In the genomic region with DNA sequence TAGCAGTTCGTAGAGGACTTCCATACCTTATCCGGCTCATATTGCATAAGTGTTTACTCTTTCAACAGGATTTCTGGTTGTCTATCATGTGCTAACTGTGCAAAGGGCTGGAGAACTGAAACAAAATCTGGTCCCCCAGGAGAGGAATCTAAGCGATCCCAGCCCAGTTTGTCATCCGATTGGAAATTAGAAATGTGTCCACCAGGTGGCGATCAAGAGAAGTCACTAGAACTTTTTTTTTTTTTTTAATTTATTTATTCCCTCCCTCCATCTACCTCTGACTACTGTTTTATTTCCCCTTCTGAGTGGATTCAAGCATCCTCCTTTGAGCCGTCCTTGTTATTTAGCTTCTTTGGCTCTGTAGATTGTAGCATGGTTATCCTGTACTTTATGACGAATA, we compare ENCODE assay signal across 8 mouse cellular contexts. TPM values are rescaled to one million over a fixed set of nuclear protein-coding genes. Genes with fewer than 3 reads are reported as not detected.
DNase-seq lines count a peak whose midpoint lies in the region; ATAC-seq and TF ChIP-seq lines count a peak whose summit lies in the region.

No protein-coding gene starts in this region.

- peak in 1 of 2 experiments; percentile 52 for DNase-seq in spleen, adult 2 months (ENCODE audit: low read depth in 1 of 2, low spot score in 2 of 2)
- DNase-seq in spleen, adult 12 weeks (ENCODE audit: low spot score), result no peak
- peak; percentile 90 for DNase-seq in adipocyte (ENCODE audit: low spot score)
- DNase-seq in embryo, embryonic 11.5 days (ENCODE audit: low read depth, low spot score), result peak; percentile 57
- peak; percentile 83 for DNase-seq in heart, postnatal 4 days
- peak; percentile 63 to 71 for DNase-seq in left cerebral cortex, postnatal 25 days (ENCODE audit: low spot score in 2 of 2)
- peak; percentile 77 for DNase-seq in retina, postnatal 1 day

- intact Hi-C loops in left cerebral cortex, postnatal 25 days (cut with DNase I), result no loop called here

- no peak overlapping the region for H3K4me3 ChIP-seq in spleen, adult 2 months (ENCODE audit: extremely low read depth, insufficient read depth, insufficient read length)

- TF ChIP-seq POLR2A in spleen, adult 2 months (IDR thresholded peaks at IDR 0.05; ENCODE audit: low read depth, low read length), result no peak

- no peak overlapping the region for H3K27ac ChIP-seq in spleen, adult 2 months (ENCODE audit: insufficient read depth, low read length)

- no peak for ATAC-seq in erythroid progenitor cell, adult 5-6 weeks (replicated peaks; ENCODE audit: low FRiP score, poor library complexity, severe bottlenecking)

- 29% methylated on average over 7 of the region's 7 CpGs for WGBS in spleen, adult 2 months

- 0 out of 2 replicates have a peak, but pooled peaks have one; percentile 4 for TF ChIP-seq CTCF in spleen, adult 2 months (IDR thresholded peaks at IDR 0.05; ENCODE audit: extremely low read depth, insufficient read depth, insufficient read length, insufficient replicate concordance)

- H3K36me3 ChIP-seq in spleen, adult 2 months (ENCODE audit: control insufficient read depth, insufficient read depth, low read length), result no peaks in the 10 kb centered on the region

- no peaks in the 10 kb centered on the region for H3K27me3 ChIP-seq in spleen, adult 2 months (ENCODE audit: control insufficient read depth, insufficient read depth, low read length)

- H3K4me1 ChIP-seq in spleen, adult 2 months (ENCODE audit: control insufficient read depth, insufficient read depth, insufficient read length), result no peaks in the 10 kb centered on the region

RNA-seq across cellular contexts. Expression of gene Phgdh, which starts 14.1 kb away (rescaled TPM):
- 53.1 and 70.7 TPM in 2 replicates for polyA plus RNA-seq in spleen, adult 2 months (2012; rRNA removed)
- total RNA-seq in heart, postnatal 4 days (2021), result 10 to 100 TPM; 11.2 to 13.9 TPM
- total RNA-seq in left cerebral cortex, postnatal 25 days (2021), result 10 to 100 TPM; 51.7 to 54.5 TPM
- 6.7 and 6.8 TPM in 2 replicates for total RNA-seq in erythroid progenitor cell, adult 5-6 weeks (2015; ENCODE audit: low replicate concordance)
- total RNA-seq in erythroid progenitor cell, adult 5-6 weeks (2017; ENCODE audit: low replicate concordance), result 6.7 and 17.9 TPM in 2 replicates

RNA-seq across cellular contexts. Expression of gene Zfp697, which starts 28.4 kb away (rescaled TPM):
- 0.68 and 0.96 TPM in 2 replicates for polyA plus RNA-seq in spleen, adult 2 months (2012; rRNA removed)
- 1 to 10 TPM; 9.4 to 9.8 TPM for total RNA-seq in heart, postnatal 4 days (2021)
- total RNA-seq in left cerebral cortex, postnatal 25 days (2021), result 10 to 100 TPM; 33.6 to 34.9 TPM
- total RNA-seq in erythroid progenitor cell, adult 5-6 weeks (2015; ENCODE audit: low replicate concordance), result not detected in 2 replicates
- total RNA-seq in erythroid progenitor cell, adult 5-6 weeks (2017; ENCODE audit: low replicate concordance), result not detected in 2 replicates

Comparison
In these comparisons a context has a peak if more than half of its experiments do, and no peak if none do; other contexts are left out.
1. RNA of gene Zfp697, which starts 28.4 kb away (total RNA-seq): 33.6 to 34.9 TPM in left cerebral cortex, postnatal 25 days and 9.4 to 9.8 TPM in heart, postnatal 4 days; not detected in erythroid progenitor cell, adult 5-6 weeks; every median in the first group is over 10 times any median in the second.